In the genomic region with DNA sequence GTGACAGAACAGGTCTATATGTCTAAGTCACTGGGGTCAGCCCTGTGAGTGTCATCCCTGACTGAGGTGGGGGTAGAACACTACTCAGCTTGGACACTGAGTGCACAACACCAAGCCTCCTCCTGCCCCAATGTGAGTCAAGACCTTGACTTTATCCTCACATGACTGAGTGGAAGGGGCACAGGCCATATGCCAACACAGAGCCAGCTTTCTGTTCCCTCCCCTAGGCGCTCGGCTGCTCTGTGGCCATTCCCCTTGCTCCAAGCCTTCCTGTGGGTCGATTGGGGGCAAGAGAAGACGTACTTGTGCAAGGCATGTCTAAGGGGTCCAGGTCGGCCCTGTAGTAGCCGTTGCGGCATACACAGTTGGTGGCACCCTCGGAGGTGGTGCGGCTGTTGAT, we compare ENCODE assay signal across 13 mouse cellular contexts.
"Had no signal": no experiment of that assay in that cellular context is flagged by ENCODE, and none has a peak within 500 bp of the region (broad histone marks: within the 10 kb centered on the region; RNA-seq: fewer than 3 reads in every experiment).

No protein-coding gene starts in this region.

- DNase-seq: liver, postnatal 0 days; lung, embryonic 14.5 days; lung, postnatal 10 days; lung, postnatal 4 days; midbrain, embryonic 14.5 days; right cerebral cortex, postnatal 14 days; thymus, adult 2 months; thymus, postnatal 36 days had no signal

- ATAC-seq: liver, postnatal 0 days had no signal

- H3K4me1 ChIP-seq: stomach, embryonic 15.5 days had no signal

- H3K4me3 ChIP-seq: midbrain, embryonic 10.5 days; midbrain, embryonic 12.5 days; neural tube, embryonic 12.5 days; stomach, embryonic 15.5 days had no signal

- H3K9ac ChIP-seq: liver, postnatal 0 days; lung, embryonic 14.5 days; midbrain, embryonic 12.5 days; neural tube, embryonic 12.5 days; stomach, embryonic 15.5 days had no signal

- H3K9me3 ChIP-seq: midbrain, embryonic 12.5 days; stomach, embryonic 15.5 days had no signal

- H3K4me2 ChIP-seq: lung, embryonic 14.5 days; midbrain, embryonic 12.5 days; neural tube, embryonic 12.5 days; stomach, embryonic 15.5 days had no signal

- H3K27me3 ChIP-seq: midbrain, embryonic 12.5 days; neural tube, embryonic 12.5 days; stomach, embryonic 15.5 days had no signal

- H3K27ac ChIP-seq: midbrain, embryonic 10.5 days; midbrain, embryonic 12.5 days; neural tube, embryonic 12.5 days; stomach, embryonic 15.5 days; stomach, postnatal 0 days had no signal
